Mouse (Mus musculus) megakaryocyte progenitor cell, adult 5-6 weeks (primary cell): ENCODE measurements around the gene Bicd1. TPM values are rescaled to one million over a fixed set of nuclear protein-coding genes. Genes with fewer than 3 reads are reported as not detected.
"Not testable (repeated sequence)": the region's sequence is repeated elsewhere in the genome, so short reads cannot be mapped to it uniquely, and the experiment has no call there.

Experiments
- ATAC-seq: replicated peaks from 2 replicates; pipeline ENCODE4 v1.8.0; 2016; ENCODE audit warnings: mild to moderate bottlenecking, moderate TSS enrichment, inconsistent platforms; ENCODE audit not compliant: poor library complexity
- total RNA-seq, 2 experiments: library from RNA; stranded (forward) in 1 of 2; stranded (reverse) in 1 of 2; fragments of 157-497, 149-512 nt in 1 of 2; fragments of 200-1000 nt in 1 of 2; gene quantifications; 2 replicates each; pipeline versions ENCODE4 v1.2.3 to v1.2.4; 2015 to 2017

The Bicd1 gene
- 3.5 and 6.8 TPM in 2 replicates for total RNA-seq (2015)
- total RNA-seq (2017) = 8.1 and 9.7 TPM in 2 replicates

DNA sequence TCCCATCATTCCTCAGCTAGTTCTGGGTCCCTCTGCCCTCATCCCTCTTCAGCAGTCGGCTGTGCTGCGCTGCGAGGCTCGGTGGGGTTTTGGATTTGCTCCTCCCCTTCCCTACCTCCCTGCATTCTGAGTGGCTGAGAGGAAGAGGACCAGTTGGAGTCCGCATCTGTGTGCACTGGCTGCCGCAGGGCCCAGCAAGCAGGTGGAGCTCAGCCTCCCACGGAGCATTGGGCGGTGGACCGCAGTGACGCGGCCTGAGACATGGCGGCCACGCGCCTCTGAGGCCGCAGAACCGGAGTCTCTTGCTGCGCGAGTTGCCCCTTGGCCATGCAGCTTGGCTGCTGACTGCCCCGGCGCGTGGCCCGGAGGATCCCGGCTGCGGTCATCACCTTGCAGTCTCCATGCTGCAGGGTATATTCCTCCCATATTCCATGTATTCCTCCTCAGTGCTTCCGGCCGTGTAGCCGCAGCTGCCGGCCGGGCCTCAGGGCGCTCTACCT, at the start of gene Bicd1:
Gene Bicd1 (plus strand): TSS at position 54 of the 500 bp plus-strand sequence.
- ATAC-seq = peak; percentile 95

DNA sequence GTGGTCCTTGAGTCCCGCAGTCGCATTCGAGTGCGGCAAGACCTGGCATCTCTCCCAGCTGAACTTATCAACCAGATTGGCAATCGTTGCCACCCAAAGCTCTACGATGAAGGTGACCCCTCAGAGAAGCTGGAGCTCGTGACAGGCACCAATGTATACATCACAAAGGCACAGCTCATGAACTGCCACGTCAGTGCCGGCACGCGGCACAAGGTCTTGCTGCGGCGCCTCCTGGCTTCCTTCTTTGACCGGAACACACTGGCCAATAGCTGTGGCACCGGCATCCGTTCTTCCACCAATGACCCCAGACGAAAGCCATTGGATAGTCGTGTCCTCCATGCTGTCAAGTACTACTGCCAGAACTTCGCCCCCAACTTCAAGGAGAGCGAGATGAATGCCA, 46.2 kb upstream of the Bicd1 start:
- ATAC-seq = not testable (repeated sequence)

DNA sequence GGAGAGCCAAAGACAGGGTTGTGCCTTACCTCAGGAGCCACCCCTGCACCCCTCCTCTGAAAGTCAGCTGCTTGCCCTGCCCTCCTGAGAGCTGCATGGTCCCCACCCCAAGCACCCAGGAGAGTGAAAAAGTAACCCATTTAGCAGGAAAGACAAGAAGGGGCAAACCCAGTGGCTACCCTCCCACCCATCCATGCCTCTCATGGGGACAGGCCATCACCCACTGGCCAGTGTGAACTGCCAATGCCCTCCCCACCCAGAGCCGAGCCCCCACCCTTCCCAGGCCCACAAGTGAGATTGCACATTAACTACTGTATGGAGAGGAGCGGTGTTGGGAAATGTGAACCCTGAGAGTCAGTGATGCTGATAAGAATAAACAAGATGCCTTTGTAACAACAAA, 42.7 kb upstream of the Bicd1 start:
- ATAC-seq = not testable (repeated sequence)

DNA sequence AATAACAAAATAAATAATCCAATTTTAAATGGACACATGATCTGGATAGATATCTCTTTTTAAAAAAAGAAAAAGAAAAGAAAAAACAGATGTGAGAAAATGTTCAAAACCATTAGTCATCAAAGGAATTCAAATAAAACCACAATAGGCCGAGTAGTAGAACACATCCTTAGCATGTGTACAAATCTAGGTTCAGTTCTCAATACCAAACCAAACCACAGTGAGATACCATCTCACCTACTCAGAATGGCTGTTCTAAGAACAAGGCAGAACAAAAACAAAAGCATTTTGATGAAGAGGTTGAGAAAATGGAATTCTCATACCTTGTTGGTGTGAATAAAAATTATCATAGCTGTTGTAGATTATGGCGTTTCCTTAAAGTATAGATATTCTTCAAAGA, 42.3 kb upstream of the Bicd1 start:
- ATAC-seq = no peak

DNA sequence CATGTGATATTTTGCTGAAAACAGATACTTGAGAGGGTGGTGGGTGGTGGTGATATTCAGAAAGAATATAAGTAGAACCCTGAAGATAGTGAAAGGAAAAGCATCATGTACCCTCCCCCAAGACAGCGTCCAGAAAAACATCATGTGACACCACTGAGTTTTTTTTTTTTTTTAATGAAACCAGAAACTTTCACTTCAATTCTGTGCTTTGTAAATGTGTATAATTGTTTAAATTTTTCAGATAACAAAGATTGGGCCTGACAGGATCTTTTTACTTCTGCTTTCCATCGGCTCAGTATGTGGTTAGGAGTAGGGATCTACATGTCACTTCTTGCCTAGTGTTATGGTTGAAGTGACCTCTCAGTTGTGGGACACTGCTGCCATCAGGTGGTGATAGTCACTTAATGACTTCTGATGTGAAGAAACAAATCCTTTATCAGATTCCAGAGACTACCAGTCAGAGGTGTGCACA, 33.7 kb upstream of the Bicd1 start:
- ATAC-seq = peak; percentile 100

DNA sequence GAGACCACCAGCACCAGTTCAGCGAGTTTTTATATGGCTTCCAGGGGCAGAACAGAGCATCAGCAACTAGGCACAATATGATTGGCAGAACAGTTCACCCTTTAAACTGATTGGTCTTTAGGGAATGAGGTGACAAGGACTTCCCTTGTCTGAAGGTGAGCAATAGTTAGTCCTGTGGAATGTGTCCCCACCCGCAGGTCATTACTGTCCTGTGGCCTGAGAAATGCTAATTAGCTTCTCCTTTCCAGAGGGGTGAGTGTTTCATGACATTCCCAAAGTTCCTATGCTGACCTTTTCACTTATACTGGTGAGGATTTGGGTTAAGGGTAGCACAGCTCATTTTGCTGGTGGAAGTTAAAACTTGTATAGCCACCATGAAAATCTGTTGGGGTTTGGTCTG, 25.2 kb upstream of the Bicd1 start:
- no peak for ATAC-seq

DNA sequence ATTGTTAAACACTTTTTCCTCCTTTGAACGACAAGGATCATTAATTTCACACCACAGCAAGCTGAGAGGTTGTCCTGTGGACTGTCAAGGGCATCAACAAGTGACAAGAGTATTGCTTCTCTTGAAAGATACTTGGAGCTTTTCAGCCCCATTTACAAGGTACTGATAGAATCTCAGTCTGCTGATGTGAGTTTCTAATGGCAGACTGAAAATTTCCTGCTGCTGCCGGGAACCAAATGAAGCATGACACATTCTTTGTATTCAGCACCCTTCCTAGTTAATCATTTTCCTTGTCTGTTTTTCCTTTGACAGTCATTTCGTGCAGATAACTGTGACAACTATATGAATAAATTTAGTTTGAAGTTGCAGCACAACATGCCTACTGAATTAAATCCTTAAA, 22.3 kb upstream of the Bicd1 start:
- ATAC-seq = no peak

DNA sequence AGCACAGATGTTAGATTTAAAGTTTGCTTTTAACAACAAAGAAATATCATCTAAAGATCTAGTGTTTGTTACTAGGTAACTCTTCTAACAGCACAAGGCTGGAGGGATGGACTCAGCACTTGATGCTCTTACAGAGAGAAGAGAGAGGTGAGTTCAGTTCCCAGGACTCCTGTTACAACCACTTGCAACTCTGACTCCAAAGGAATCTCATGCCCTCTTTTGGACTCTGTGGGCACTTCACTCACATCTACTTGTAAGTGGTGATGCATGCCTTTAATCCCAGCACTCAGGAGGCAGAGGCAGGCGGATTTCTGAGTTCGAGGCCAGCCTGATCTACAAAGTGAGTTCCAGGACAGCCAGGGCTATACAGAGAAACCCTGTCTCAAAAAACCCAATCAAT, 19.1 kb upstream of the Bicd1 start:
- ATAC-seq = not testable (repeated sequence)

DNA sequence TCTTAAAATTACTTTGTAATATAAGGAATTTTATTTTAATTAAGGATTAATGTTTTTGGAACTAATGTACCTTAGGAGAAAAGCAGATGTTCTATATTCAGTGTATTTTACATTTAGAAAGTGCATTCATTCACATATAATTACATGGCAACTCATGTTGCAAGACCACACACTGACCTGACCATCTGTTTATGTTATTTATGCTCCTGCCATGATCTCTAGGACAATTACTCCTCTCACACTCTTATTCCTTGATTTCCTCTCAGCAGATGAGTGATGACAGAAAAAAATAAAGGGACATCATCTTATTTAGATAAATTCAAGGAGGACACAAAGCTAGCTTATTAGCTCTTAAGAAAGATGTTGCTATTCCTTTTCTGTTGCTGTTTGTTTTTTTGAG, 9.3 kb upstream of the Bicd1 start:
- ATAC-seq = no peak

DNA sequence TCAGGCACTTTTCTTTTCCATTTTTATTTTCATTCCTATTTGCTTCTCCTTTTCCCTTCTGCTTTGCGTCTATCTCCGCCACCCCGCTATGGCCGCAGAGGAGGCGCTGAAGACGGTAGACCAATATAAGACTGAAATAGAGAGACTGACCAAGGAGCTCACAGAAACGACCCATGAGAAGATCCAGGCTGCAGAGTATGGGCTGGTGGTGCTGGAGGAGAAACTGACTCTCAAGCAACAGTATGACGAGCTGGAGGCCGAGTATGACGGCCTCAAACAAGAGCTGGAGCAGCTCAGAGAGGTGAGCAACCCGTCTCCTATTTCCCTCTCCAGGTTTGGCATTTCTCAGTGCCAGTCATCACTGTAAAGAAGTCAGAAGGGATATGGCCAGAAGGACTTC, 655 bp downstream of the Bicd1 start:
- peak; percentile 35 for ATAC-seq

DNA sequence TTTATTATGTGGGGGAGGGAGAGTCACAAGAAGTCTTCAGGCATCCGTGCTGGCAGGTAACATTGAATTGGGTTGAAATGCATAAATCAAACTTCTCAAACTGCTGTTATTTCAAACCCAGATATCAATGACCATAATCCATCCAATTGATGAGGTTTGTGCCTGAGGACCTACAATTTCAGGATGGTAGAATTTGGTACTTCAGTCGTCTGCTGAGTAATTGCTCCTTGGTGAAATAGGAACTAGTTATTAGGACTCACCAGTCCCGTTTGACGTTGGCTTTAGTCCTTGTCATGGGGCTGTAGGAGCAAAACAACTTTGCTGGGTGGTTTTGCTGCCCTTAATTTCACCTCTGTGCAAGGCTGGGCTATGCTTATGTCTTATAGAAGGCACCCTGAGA, 1.2 kb downstream of the Bicd1 start:
- ATAC-seq = 0 out of 2 replicates have a peak, but pooled peaks have one; percentile 1

DNA sequence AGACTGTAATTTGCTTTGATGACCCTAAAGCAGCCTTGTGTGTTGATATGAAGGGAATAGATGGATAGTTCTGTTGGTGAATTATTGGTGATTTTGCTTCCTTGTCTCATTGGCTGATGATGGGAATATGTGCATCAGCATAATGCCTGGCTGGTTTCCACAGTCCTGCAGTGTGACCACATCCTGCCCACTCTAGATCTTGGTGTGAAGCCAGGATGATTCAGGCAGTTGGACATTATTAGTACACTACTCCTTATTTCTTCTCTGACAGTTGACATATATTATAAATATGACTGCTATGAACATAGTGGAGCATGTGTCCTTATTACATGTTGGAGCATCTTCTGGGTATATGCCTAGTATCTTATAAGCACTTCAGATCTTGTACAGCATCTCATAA, 4.6 kb downstream of the Bicd1 start:
- ATAC-seq = no peak

DNA sequence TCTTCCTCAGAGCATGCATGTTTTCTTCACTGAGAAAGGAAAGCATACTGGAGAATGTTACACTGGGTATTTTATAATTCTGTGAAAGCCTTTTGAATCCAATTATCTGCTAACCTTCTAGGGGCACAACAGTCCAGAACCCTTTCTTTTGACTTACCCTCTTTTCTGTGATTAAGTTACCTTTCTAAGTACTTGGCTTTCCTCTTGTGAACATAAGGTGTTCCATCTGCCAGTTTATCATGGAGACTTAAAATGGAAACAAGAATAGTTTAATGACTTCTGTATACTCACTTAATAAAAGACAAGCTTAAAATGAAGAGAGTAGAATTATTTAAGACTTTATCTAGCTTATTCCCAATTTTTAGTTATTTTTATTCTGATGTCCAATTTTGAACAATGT, 16.1 kb downstream of the Bicd1 start:
- no peak for ATAC-seq

DNA sequence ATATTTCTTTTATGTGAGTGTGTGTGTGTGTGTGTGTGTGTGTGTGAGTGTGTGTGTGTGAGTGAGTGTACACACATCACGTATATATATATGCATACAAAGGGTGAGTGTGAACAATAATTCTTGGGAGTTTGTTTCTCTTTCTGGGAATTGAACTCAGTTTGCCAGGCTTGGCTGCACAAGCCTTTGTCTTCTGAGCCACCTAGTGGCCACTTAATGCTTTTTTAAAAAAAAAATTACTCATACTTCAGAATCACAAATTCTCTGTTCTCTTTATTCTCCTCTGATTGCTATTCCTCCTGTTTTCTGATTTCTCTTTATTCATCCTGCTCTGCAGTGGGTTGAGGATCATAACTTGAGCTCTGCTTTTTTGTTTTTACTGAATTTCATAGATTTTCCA, 30.5 kb downstream of the Bicd1 start:
- ATAC-seq = peak; percentile 66

DNA sequence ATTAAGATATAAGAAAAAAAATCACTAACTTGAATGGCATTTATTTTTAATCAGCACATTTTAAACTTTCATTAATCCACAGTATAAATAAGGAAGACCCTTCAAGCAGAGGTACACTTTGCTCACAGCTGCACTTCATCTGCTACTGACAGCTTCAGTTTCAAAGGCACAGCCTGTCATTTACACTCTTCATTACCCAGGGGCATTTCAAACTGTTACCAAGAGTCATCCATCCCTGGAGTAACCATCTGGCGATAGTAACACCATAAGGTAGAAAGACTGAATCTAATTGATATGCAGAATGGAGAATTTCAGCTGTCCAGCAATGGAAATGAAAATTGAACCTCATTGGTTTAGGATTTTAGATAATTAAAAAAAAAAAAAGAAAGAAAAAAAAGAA, 34.2 kb downstream of the Bicd1 start:
- ATAC-seq = no peak

DNA sequence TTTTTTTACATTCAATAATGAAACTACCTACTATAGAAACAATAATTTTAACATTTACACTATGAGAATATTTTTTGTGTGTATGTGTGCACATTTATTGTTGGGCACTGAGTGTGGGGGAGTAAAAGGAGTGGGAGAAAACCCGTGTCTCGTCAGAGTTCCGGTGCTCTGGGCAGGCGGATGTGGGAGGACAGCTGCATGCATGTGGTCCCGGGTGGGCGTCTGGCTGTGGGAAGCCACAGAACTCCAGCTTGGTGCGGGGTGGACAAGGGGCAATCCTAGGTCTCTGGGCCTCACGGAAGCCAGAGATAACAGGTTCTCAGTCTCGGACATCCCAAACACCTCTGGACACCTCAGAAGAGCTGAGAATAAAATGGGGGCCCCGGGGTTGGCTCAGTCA, 37.2 kb downstream of the Bicd1 start:
- ATAC-seq = no peak

DNA sequence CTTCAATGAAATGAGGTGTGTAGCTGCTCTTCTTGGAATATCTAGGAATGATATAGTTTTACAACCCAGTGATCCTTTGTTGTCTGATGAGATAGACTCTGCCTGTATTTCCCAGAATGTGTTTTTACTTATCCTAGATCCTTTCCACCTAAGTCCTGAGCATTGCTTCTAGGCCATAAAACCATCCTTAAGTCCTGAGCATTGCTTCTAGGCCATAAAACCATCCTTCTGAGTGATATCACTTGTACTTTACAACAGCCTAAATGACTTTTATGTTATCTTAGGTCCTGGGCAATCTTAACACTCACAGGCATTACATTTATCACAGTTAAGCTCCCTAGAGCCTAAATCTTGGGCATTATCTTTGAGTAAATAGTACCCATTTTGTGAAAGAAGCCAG, 48.6 kb downstream of the Bicd1 start:
- no peak for ATAC-seq

DNA sequence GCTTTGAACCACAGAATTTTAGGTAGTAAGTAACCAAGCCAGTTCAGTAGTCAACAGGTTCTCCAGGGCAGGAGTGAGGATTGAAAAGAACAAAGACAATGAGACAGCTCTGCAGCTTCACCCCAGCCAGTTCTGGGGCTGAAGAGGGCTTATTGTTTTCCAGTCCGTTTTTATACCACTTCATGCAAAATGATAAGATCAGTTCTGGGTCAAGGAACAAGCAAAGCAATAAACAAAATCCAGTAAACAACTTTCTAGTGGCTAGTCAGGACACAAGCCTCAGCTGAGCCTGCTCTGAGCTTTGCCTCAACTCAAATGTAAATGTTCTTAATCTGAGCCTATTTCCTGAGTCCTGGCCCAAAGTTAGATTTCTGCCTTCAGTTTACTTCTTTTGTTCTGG, 52.3 kb downstream of the Bicd1 start:
- no peak for ATAC-seq

DNA sequence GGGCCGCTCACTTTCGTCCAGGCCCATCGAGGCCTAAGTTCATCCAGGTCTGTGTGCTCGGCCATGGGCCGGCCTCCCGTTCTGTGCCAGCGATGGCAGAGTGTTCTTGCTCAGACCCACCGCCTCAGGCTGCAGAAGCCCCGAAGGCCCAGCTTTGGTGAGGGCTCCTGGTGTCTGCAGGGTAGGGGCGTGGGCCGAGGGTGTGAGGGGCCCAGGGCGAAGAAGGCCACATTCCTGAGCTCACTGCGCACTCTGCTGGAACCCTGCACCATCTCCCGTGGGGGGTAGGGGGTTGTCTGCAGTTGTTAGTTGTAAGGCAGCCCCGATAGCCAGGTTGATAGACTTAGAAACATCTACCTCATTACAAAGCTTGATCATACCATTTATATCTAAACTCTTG, 62.8 kb downstream of the Bicd1 start:
- ATAC-seq = no peak

DNA sequence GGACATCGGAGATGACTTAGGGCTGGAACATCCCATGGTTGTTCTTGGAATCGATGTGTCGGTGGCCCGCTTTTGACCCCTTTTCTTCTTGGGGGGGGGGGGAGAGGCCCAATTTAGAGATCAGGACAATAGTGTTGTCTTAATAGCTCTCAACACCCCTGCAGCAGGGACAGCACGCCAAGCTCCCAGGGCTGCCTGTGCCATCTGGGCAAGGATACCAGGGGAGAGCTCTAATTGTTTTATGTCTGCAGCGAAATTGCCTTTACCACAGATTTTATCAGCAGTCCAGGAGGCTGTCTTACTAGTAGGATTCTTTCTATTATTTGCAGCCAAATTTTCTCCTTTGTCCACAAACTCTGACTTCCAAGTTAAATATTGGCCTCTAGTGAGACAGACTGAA, 63.8 kb downstream of the Bicd1 start:
- not testable (repeated sequence) for ATAC-seq

DNA sequence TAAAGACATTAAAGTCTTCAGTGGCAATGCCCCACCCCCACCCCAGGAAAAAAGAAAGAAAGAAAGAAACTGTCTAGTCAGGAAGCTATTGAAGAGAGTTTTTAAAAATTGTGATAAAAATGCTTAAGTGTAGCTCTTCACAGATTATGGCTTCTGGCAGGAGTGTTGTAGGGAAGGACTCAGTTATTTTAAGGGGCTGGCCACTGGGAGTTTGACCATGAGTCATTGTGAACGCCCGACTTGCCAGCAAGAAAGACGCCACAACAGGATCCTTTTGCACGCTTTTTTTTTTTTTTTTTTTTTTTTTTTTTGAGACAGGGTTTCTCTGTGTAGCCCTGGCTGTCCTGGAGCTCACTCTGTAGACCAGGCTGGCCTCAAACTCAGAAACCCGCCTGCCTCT, 73.2 kb downstream of the Bicd1 start:
- not testable (repeated sequence) for ATAC-seq

DNA sequence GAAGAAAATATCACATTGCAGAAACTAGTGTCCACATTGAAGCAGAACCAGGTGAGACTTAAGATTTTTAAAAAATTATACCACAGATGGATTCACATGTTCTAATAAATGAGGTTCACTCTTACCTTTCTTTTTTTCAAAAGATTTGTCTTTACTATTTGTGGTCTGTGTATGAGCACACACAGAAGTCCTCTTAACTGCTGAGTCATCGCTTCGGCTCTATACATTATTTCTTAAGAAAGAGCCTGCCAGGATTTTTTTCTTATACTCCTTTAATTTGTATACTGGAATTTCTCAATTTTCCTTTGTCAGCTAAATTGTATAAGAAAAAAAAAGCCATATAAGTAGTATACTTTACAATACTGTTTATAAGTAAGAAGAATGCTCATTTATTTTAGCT, 86.0 kb downstream of the Bicd1 start:
- ATAC-seq = no peak

DNA sequence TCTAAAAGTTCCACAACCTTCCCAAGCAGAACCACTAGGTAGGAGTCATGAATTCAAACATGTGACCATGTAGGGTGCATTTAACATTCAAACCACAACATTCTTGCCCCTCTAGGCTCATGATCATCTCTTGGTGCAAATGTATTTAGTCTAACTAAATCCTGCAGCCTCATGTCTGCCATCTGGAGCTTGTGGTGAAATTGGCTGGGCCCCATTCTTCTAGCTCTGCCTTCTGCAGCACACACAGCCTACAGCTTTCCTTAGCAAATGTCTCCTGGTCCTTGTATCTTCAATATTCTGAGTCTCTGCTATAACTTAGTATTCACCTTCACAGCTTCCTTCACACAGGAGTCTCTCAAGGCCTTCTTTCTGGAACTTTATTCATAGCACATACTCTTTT, 87.2 kb downstream of the Bicd1 start:
- no peak for ATAC-seq
